Mouse (Mus musculus) bone marrow, adult 2 months (tissue): ENCODE results near the gene Surf6. TPM values are rescaled to one million over a fixed set of nuclear protein-coding genes. Genes with fewer than 3 reads are reported as not detected.

Source experiments
- H3K27ac ChIP-seq: fragments of 200-500 bp; 2 replicates; pipeline ENCODE4 v1.5.1; 2012; ENCODE audit warnings: low read depth, mild to moderate bottlenecking, control low read depth, inconsistent platforms, low read length; ENCODE audit not compliant: control insufficient read depth, poor library complexity, insufficient read depth
- H3K4me1 ChIP-seq: fragments of 200-500 bp; 2 replicates; pipeline ENCODE4 v1.6.1; 2011; ENCODE audit warnings: low read length; ENCODE audit not compliant: control insufficient read depth, insufficient read depth
- H3K4me3 ChIP-seq: fragments of 200-500 bp; replicated peaks from 2 replicates; pipeline ENCODE3; 2011; ENCODE audit warnings: mild to moderate bottlenecking, low read depth, low read length, control low read depth; ENCODE audit not compliant: control insufficient read depth
- CTCF ChIP-seq: fragments of 200-500 bp; IDR thresholded peaks from 2 replicates; pipeline ENCODE4 v1.5.1; 2011; ENCODE audit warnings: low read length, control low read depth; ENCODE audit not compliant: control insufficient read depth, insufficient read depth
- POLR2A ChIP-seq: fragments of 200-500 bp; IDR thresholded peaks from 2 replicates; pipeline ENCODE4 v1.6.1; 2011; ENCODE audit warnings: low read depth, mild to moderate bottlenecking, control low read depth, low read length, borderline replicate concordance; ENCODE audit not compliant: control insufficient read depth
- WGBS: fragments of 180-500 bp; shearing (Covaris S2); methylation state at CpG from one replicate; pipeline ENCODE4 v1.1.7; 2018; 5-methylcytosine and 5-hydroxymethylcytosine counted together
- polyA plus RNA-seq: library from polyadenylated mRNA; stranded (reverse); fragments of >200 nt; gene quantifications from 2 replicates; pipeline ENCODE4 v1.2.4, GENCODE M21; 2011; ENCODE audit warnings: low replicate concordance; ENCODE audit not compliant: missing spikeins, insufficient read depth, insufficient read length

Surf6 gene
- polyA plus RNA-seq, 1 experiment = 23.5 TPM

- no peak for TF ChIP-seq POLR2A
- TF ChIP-seq CTCF = no peak
- H3K4me3 ChIP-seq = no peak overlapping the region
- H3K4me1 ChIP-seq = no peaks in the 10 kb centered on the region
- no peak overlapping the region for H3K27ac ChIP-seq
Measured at GRCm38 (mm10) chr2:26878571-26878970, 24.1 kb downstream of the Surf6 start.

DNA sequence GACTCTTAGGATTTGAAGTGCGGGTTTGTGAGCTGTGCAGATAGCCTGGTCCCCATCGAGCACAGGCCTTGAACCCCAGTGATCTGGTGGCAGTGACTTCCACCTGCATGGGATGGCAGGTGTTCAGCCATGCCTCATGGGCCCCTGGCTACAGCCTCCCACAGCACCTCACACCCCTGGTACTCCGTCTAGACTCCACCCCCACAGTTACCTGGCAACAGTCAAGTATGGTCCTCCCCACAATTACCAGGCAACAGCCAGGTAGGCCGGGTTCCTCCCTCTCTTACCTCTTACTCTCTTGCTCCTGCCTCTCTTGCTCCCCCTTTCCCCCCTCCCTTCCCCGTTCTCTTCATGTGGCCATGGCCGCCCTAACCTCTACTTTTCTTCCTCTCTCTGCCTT, 32.0 kb downstream of the Surf6 start:
- whole genome bisulfite sequencing = 68% methylated on average over 6 of the region's 6 CpGs
- H3K4me3 ChIP-seq = no peak overlapping the region
- TF ChIP-seq POLR2A (no peak), CTCF (no peak)
- H3K4me1 ChIP-seq = no peaks in the 10 kb centered on the region
- H3K27ac ChIP-seq = no peak overlapping the region

DNA sequence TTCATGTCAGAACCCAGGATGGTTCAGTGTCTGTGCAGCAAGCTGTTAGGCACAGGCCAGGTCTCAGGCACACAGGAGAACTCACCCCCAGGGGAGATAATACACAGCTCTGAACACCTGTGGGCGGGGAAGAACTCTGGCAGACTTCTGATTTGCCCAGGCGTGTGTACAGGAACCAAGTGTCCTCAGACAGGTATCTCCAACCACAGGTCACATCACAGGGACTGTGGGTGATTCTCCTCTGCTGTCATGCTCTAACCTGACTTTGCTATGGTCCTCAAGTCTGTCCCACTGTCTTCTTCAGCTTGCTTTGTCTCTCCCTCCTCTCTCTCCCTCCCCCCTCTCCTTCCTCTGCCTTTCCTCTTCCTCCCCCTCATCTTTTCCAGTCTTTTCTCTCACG, 37.8 kb downstream of the Surf6 start, which contains the start of gene Abo:
Gene Abo, minus strand, starts transcription at position 101 of the 400 bp plus-strand sequence.
- Histone ChIP-seq H3K4me1 (no peaks in the 10 kb centered on the region; the same call in 1 of the 2 replicates), H3K4me3 (no peak within 1 kb of the TSS), H3K27ac (no peak within 1 kb of the TSS)
- TF ChIP-seq POLR2A = no peak
- no peak for TF ChIP-seq CTCF
- 61% methylated on average over 3 of the region's 3 CpGs for WGBS

- Histone ChIP-seq H3K4me1 (no peaks in the 10 kb centered on the region; the same call in 1 of the 2 replicates), H3K4me3 (no peak overlapping the region), H3K27ac (no peak overlapping the region)
- TF ChIP-seq POLR2A (no peak), CTCF (no peak)
- WGBS = 4% methylated on average over 3 of the region's 3 CpGs
Measured at GRCm38 (mm10) chr2:26862856-26863255, 39.8 kb downstream of the Surf6 start.

- WGBS = 34% methylated on average over 2 of the region's 2 CpGs
- no peak overlapping the region for H3K4me3 ChIP-seq
- TF ChIP-seq CTCF = peak; percentile 50; the same call in 1 of the 2 replicates
- no peak for TF ChIP-seq POLR2A
- H3K27ac ChIP-seq = no peak overlapping the region
- H3K4me1 ChIP-seq = no peaks in the 10 kb centered on the region
Measured at GRCm38 (mm10) chr2:26847706-26848105, 55.0 kb downstream of the Surf6 start.

Other genes starting within 250 kb of the Surf6 start
- not detected in 2 replicates for gene Lcn4, start 231.6 kb downstream of the Surf6 start, polyA plus RNA-seq
- not detected in 2 replicates for gene Abo, start 37.9 kb downstream of the Surf6 start, polyA plus RNA-seq
- 13.0 and 13.1 TPM in 2 replicates for gene Med22, start 7.8 kb upstream of the Surf6 start, polyA plus RNA-seq
- gene Rpl7a, start 7.9 kb upstream of the Surf6 start, polyA plus RNA-seq = 161 and 199 TPM in 2 replicates
- gene Surf2, start 13.5 kb upstream of the Surf6 start, polyA plus RNA-seq = 17.7 and 36.9 TPM in 2 replicates
- 32.1 and 58.4 TPM in 2 replicates for gene Surf1, start 13.7 kb upstream of the Surf6 start, polyA plus RNA-seq
- 18.0 and 32.3 TPM in 2 replicates for gene Surf4, start 31.0 kb upstream of the Surf6 start, polyA plus RNA-seq
- 0.70 TPM in 1 of 2 replicates, not detected in the other for gene Stkld1, start 31.2 kb upstream of the Surf6 start, polyA plus RNA-seq
- gene Rexo4, start 61.5 kb upstream of the Surf6 start, polyA plus RNA-seq = 17.7 and 29.5 TPM in 2 replicates
- not detected in 2 replicates for gene Adamts13, start 70.5 kb upstream of the Surf6 start, polyA plus RNA-seq
- gene Cacfd1, start 107.0 kb upstream of the Surf6 start, polyA plus RNA-seq = 11.8 and 20.8 TPM in 2 replicates
- 6.3 and 26.1 TPM in 2 replicates for gene Slc2a6, start 125.1 kb upstream of the Surf6 start, polyA plus RNA-seq
- not detected in 2 replicates for gene Mymk, start 169.3 kb upstream of the Surf6 start, polyA plus RNA-seq
- gene Adamtsl2, start 176.5 kb upstream of the Surf6 start, polyA plus RNA-seq = 0.85 TPM in 1 of 2 replicates, not detected in the other
- gene Fam163b, start 239.6 kb upstream of the Surf6 start, polyA plus RNA-seq = not detected in 2 replicates